Mouse (Mus musculus): ENCODE results near the gene Gm21913.
"Not testable (repeated sequence)": the region's sequence is repeated elsewhere in the genome, so short reads cannot be mapped to it uniquely, and the experiment has no call there.

The Gm21913 gene

DNA sequence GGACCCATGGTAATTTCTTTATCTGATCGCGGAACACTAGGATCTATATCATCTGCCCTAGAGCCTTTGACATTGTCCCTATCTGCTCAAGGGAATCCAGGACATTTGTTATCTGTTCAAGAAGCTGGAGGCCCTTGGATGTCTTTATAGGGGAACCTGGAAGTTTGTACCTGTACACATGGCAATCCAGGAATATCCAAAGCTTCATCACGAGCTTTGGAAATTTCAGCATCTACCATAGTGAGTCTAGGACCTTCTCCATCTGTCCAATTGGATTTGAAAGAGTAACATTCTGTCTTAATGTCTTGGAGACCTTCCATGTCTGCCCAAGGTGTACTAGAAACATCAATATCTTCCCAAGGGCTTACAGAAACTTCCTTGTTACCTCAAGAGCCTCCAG is at the start of gene Gm21913:
Gene Gm21913 (plus strand): TSS at position 301 of the 400 bp plus-strand sequence.
- not testable (repeated sequence) for DNase-seq (ENCODE audit: low spot score)
